Mouse (Mus musculus) cerebellum, postnatal 10 days (tissue): ENCODE data around the gene Macrod2.

Experiments
- DNase-seq, 2 experiments: peaks; one replicate each; pipeline ENCODE4 v3.0.0; 2021; ENCODE audit warnings: mixed read lengths in 2 of 2

The Macrod2 gene

GRCm38 (mm10) chr2:141228809-141229208 is 833.7 kb downstream of the Macrod2 start:
- DNase-seq, result no peak

- peak in 1 of 2 experiments; percentile 30 for DNase-seq
These were observed 834.7 kb downstream of the Macrod2 start for GRCm38 (mm10) chr2:141229820-141230219.

- DNase-seq, result peak; percentile 46 to 64
These were observed 836.0 kb downstream of the Macrod2 start for GRCm38 (mm10) chr2:141231011-141231668.

- DNase-seq, result no peak
These were observed 839.2 kb downstream of the Macrod2 start for GRCm38 (mm10) chr2:141234306-141234705.

- no peak for DNase-seq
These were observed 839.8 kb downstream of the Macrod2 start for GRCm38 (mm10) chr2:141234724-141235453.

GRCm38 (mm10) chr2:141247680-141248079 is 852.6 kb downstream of the Macrod2 start:
- DNase-seq, result no peak

GRCm38 (mm10) chr2:141264582-141264981 is 869.5 kb downstream of the Macrod2 start:
- peak; percentile 16 to 31 for DNase-seq

GRCm38 (mm10) chr2:141266591-141266990 is 871.5 kb downstream of the Macrod2 start:
- DNase-seq, result no peak

GRCm38 (mm10) chr2:141271541-141271940 is 876.4 kb downstream of the Macrod2 start:
- no peak for DNase-seq

GRCm38 (mm10) chr2:141272966-141273365 is 877.9 kb downstream of the Macrod2 start:
- no peak for DNase-seq

GRCm38 (mm10) chr2:141274262-141274661 is 879.2 kb downstream of the Macrod2 start:
- no peak for DNase-seq

GRCm38 (mm10) chr2:141279130-141279698 is 884.1 kb downstream of the Macrod2 start:
- DNase-seq, result no peak

GRCm38 (mm10) chr2:141280817-141281216 is 885.7 kb downstream of the Macrod2 start:
- no peak for DNase-seq

- DNase-seq, result no peak
These were observed 891.1 kb downstream of the Macrod2 start for GRCm38 (mm10) chr2:141286110-141286747.

GRCm38 (mm10) chr2:141288494-141288893 is 893.4 kb downstream of the Macrod2 start:
- no peak for DNase-seq

GRCm38 (mm10) chr2:141289059-141289713 is 894.1 kb downstream of the Macrod2 start:
- DNase-seq, result peak; percentile 12 to 32

GRCm38 (mm10) chr2:141292847-141293246 is 897.7 kb downstream of the Macrod2 start:
- no peak for DNase-seq

GRCm38 (mm10) chr2:141299168-141299567 is 904.1 kb downstream of the Macrod2 start:
- DNase-seq, result no peak

GRCm38 (mm10) chr2:141301030-141301429 is 905.9 kb downstream of the Macrod2 start:
- DNase-seq, result no peak

- DNase-seq, result no peak
These were observed 913.3 kb downstream of the Macrod2 start for GRCm38 (mm10) chr2:141308406-141308805.

- no peak for DNase-seq
These were observed 917.2 kb downstream of the Macrod2 start for GRCm38 (mm10) chr2:141312136-141312948.

- no peak for DNase-seq
These were observed 920.2 kb downstream of the Macrod2 start for GRCm38 (mm10) chr2:141315349-141315748.
